10 mouse cellular contexts compared by ENCODE assay signal in the genomic region with DNA sequence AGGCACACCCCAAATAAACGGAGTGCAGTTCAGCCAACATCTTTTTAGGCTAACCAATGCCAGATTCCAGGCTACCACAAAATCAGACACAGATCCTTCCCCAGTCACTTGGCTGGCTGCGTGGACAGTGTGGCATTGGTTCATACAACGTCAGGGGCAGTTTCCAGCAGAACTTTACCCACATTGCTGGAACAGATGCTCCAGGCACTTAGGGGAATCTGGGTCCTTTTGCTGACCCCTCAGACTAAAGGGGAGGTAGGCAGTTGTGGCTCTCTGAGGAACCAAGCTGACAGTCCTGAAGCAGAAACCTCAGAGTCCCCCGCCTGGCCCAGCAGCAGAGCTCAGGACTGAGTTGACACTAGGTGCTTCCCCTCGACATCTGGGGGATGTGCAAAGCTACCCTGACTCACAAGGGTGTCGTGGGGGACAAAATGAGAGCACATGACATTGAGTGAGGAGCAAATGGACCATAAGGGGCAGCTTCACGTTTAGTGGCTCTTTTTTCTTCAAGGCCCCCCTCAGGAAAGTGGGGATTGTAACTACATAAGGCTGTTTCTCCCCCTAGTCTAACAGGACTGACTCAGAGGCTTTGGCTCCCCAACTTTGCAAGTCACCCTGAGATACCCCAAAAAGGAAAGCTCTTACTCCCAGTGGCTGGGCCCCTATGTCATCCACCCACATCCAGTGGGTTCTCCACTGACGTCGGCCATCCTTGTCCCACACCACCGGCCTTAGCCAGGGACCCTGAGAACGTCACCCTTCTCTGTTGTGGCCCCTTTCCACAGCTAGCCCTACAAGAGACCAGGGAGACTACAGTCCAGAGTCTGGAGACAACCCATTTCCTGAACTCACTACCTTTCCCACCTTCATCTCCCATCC. TPM values are rescaled to one million over a fixed set of nuclear protein-coding genes. Genes with fewer than 3 reads are reported as not detected.
DNase-seq lines count a peak whose midpoint lies in the region; ATAC-seq and TF ChIP-seq lines count a peak whose summit lies in the region.
"Had no signal": no experiment of that assay in that cellular context is flagged by ENCODE, and none has a peak within 500 bp of the region (broad histone marks: within the 10 kb centered on the region; RNA-seq: fewer than 3 reads in every experiment).

No protein-coding gene starts in this region.

- no peak for ATAC-seq in forebrain, embryonic 15.5 days (replicated peaks)
- ATAC-seq in forebrain, postnatal 0 days = no peak
- ATAC-seq in megakaryocyte, adult 5-6 weeks (ENCODE audit: poor library complexity, severe bottlenecking) = no peak

- no peaks in the 10 kb centered on the region for H3K36me3 ChIP-seq in forebrain, embryonic 15.5 days
- H3K36me3 ChIP-seq in forebrain, postnatal 0 days (ENCODE audit: insufficient read depth) = no peaks in the 10 kb centered on the region
- H3K36me3 ChIP-seq in megakaryocyte, embryonic 14.5 days (replicated peaks; ENCODE audit: low read length) = peaks cover 50% of the 10 kb centered on the region

- 0 out of 2 replicates have a peak, but pooled peaks cover 13% of the 10 kb centered on the region for H3K27me3 ChIP-seq in forebrain, embryonic 15.5 days
- no peaks in the 10 kb centered on the region for H3K27me3 ChIP-seq in forebrain, postnatal 0 days (ENCODE audit: insufficient read depth, low read length)
- H3K27me3 ChIP-seq in megakaryocyte, embryonic 14.5 days (replicated peaks) = peaks cover 6% of the 10 kb centered on the region

- H3K4me1 ChIP-seq in forebrain, embryonic 15.5 days = peaks cover 6% of the 10 kb centered on the region; the same call in 1 of the 2 replicates
- no peaks in the 10 kb centered on the region for H3K4me1 ChIP-seq in forebrain, postnatal 0 days (ENCODE audit: insufficient read depth)
- H3K4me1 ChIP-seq in megakaryocyte, embryonic 14.5 days = peaks cover 71% of the 10 kb centered on the region

- H3K9me3 ChIP-seq in forebrain, embryonic 15.5 days = no peaks in the 10 kb centered on the region
- no peaks in the 10 kb centered on the region for H3K9me3 ChIP-seq in forebrain, postnatal 0 days (ENCODE audit: low read length)
- no peaks in the 10 kb centered on the region for H3K9me3 ChIP-seq in megakaryocyte, embryonic 14.5 days

- no peak for TF ChIP-seq CTCF in forebrain, postnatal 0 days (IDR thresholded peaks at IDR 0.05; ENCODE audit: low read depth)

- no peak overlapping the region for H3K27ac ChIP-seq in forebrain, embryonic 15.5 days (replicated peaks)
- no peak overlapping the region for H3K27ac ChIP-seq in forebrain, postnatal 0 days (ENCODE audit: low read depth, low read length)

- DNase-seq in forebrain, postnatal 0 days = no peak
- peak; percentile 65 for DNase-seq in induced T-regulatory cell, adult 2 months (ENCODE audit: low read depth)
- DNase-seq in spleen, postnatal 4 days (ENCODE audit: low spot score in 2 of 2) = peak; percentile 52 to 78
- no peak for DNase-seq in ovary, postnatal 10 days (ENCODE audit: low spot score)
- DNase-seq in left cerebral cortex, adult 18-20 months (ENCODE audit: low spot score in 2 of 2) = no peak
- DNase-seq: layer of hippocampus, adult 9-11 months; right cerebral cortex, adult 18-20 months had no signal

- no peak overlapping the region for H3K9ac ChIP-seq in forebrain, embryonic 15.5 days (replicated peaks)
- no peak overlapping the region for H3K9ac ChIP-seq in forebrain, postnatal 0 days

- 79% methylated on average over 11 of the region's 11 CpGs for WGBS in forebrain, embryonic 15.5 days
- WGBS in forebrain, postnatal 0 days = 80% methylated on average over 11 of the region's 11 CpGs

- H3K4me2 ChIP-seq in forebrain, embryonic 15.5 days (replicated peaks) = no peak overlapping the region
- no peak overlapping the region for H3K4me2 ChIP-seq in forebrain, postnatal 0 days (ENCODE audit: low read depth)

- H3K4me3 ChIP-seq in forebrain, embryonic 15.5 days = 0 out of 2 replicates have a peak overlapping the region, but pooled peaks have one; percentile 1
- no peak overlapping the region for H3K4me3 ChIP-seq in forebrain, postnatal 0 days (ENCODE audit: low read depth, low read length)
- H3K4me3 ChIP-seq in megakaryocyte, embryonic 14.5 days (replicated peaks) = peak overlapping the region; percentile 97

RNA-seq across cellular contexts. Expression of a gene that starts 1.4 kb away (rescaled TPM):
- 2.4 and 3.1 TPM in 2 replicates for polyA plus RNA-seq in forebrain, embryonic 15.5 days (2015; fragmentation: Nextera tagmentation; extraction: Ambion mirVana)
- total RNA-seq in forebrain, postnatal 0 days (2014; rRNA removed) = 2.0 and 4.3 TPM in 2 replicates
- polyA plus RNA-seq in forebrain, postnatal 0 days (2015; fragmentation: Nextera tagmentation; extraction: Ambion mirVana) = 1.2 and 1.5 TPM in 2 replicates
- polyA plus RNA-seq in megakaryocyte, embryonic 14.5 days (2012; ENCODE audit: insufficient read depth, low replicate concordance) = 3.8 and 8.2 TPM in 2 replicates
- total RNA-seq in megakaryocyte, adult 5-6 weeks (2015) = 26.7 and 33.1 TPM in 2 replicates
- total RNA-seq in megakaryocyte, adult 5-6 weeks (2017) = 15.8 and 18.9 TPM in 2 replicates
- total RNA-seq in left cerebral cortex, adult 18-20 months (2021) = 1 to 10 TPM; 4.6 to 7.4 TPM

RNA-seq across cellular contexts. Expression of a gene that starts 46.9 kb away (rescaled TPM):
- 23.8 and 24.8 TPM in 2 replicates for polyA plus RNA-seq in forebrain, embryonic 15.5 days (2015; fragmentation: Nextera tagmentation; extraction: Ambion mirVana)
- total RNA-seq in forebrain, postnatal 0 days (2014; rRNA removed) = 30.7 and 32.6 TPM in 2 replicates
- polyA plus RNA-seq in forebrain, postnatal 0 days (2015; fragmentation: Nextera tagmentation; extraction: Ambion mirVana) = 35.3 and 48.0 TPM in 2 replicates
- 6.0 and 15.6 TPM in 2 replicates for polyA plus RNA-seq in megakaryocyte, embryonic 14.5 days (2012; ENCODE audit: insufficient read depth, low replicate concordance)
- total RNA-seq in megakaryocyte, adult 5-6 weeks (2015) = 22.4 and 25.1 TPM in 2 replicates
- total RNA-seq in megakaryocyte, adult 5-6 weeks (2017) = 15.7 and 18.3 TPM in 2 replicates
- total RNA-seq in left cerebral cortex, adult 18-20 months (2021) = 10 to 100 TPM; 27.3 to 28.7 TPM

Comparison
In these comparisons a context has a peak if more than half of its experiments do, and no peak if none do; other contexts are left out.
1. DNase-seq: peak in induced T-regulatory cell, adult 2 months (single experiment) and spleen, postnatal 4 days (2 of 2); none in forebrain, postnatal 0 days (single experiment), ovary, postnatal 10 days (single experiment) and left cerebral cortex, adult 18-20 months (0 of 2).